Mouse (Mus musculus) embryonic fibroblast, embryonic 13.5 days (primary cell): Measurements from ENCODE around the gene Cdkal1. TPM values are rescaled to one million over a fixed set of nuclear protein-coding genes. Genes with fewer than 3 reads are reported as not detected.

Experiments used
- H3K27ac ChIP-seq: 2 replicates; pipeline ENCODE4 v1.5.1; 2012; ENCODE audit warnings: low read length, control low read depth, inconsistent platforms; ENCODE audit not compliant: insufficient read depth
- H3K4me1 ChIP-seq: 2 replicates; pipeline ENCODE4 v1.6.1; 2011; ENCODE audit warnings: low read length; ENCODE audit not compliant: control insufficient read depth, insufficient read depth
- H3K4me3 ChIP-seq: 2 replicates; pipeline ENCODE4 v1.5.1; 2011; ENCODE audit warnings: mild to moderate bottlenecking, control low read depth, low read length; ENCODE audit not compliant: insufficient read depth
- CTCF ChIP-seq: IDR thresholded peaks from 2 replicates; pipeline ENCODE4 v1.5.1; 2011; ENCODE audit warnings: mild to moderate bottlenecking, control low read depth, low read length, moderate library complexity, borderline replicate concordance; ENCODE audit not compliant: insufficient read depth
- POLR2A ChIP-seq: IDR thresholded peaks from 2 replicates; pipeline ENCODE4 v1.6.1; 2011; ENCODE audit warnings: low read depth, mild to moderate bottlenecking, control low read depth, low read length, moderate library complexity
- polyA plus RNA-seq: library from polyadenylated mRNA; stranded (reverse); fragments of >200 nt; gene quantifications from 2 replicates; pipeline ENCODE4 v1.2.4, GENCODE M21; 2011; ENCODE audit warnings: low read depth; ENCODE audit not compliant: missing spikeins, insufficient read length

The Cdkal1 gene
- polyA plus RNA-seq, 1 experiment = 25.0 TPM

DNA sequence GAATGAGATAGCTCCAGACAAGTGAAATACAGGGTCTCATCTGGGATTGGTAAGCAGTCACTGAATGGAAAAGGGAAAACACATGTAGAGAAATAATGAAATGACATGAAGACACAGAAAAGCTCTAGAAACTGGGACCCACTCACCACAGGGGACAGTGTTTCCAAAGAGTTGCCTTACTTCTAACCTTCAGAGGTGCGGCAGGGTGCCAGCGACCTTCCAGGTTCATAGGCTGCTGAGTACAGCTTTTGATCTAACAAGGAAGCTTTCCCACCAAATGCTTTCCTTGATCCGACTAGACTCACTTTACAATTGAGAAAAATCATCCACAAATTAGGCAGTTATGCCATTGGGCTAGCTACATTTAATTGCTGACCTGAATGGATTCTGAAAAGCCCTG, 507.1 kb downstream of the Cdkal1 start:
- Histone ChIP-seq H3K4me3 (no peak overlapping the region), H3K27ac (no peak overlapping the region), H3K4me1 (no peaks in the 10 kb centered on the region)
- TF ChIP-seq CTCF (no peak), POLR2A (no peak)

DNA sequence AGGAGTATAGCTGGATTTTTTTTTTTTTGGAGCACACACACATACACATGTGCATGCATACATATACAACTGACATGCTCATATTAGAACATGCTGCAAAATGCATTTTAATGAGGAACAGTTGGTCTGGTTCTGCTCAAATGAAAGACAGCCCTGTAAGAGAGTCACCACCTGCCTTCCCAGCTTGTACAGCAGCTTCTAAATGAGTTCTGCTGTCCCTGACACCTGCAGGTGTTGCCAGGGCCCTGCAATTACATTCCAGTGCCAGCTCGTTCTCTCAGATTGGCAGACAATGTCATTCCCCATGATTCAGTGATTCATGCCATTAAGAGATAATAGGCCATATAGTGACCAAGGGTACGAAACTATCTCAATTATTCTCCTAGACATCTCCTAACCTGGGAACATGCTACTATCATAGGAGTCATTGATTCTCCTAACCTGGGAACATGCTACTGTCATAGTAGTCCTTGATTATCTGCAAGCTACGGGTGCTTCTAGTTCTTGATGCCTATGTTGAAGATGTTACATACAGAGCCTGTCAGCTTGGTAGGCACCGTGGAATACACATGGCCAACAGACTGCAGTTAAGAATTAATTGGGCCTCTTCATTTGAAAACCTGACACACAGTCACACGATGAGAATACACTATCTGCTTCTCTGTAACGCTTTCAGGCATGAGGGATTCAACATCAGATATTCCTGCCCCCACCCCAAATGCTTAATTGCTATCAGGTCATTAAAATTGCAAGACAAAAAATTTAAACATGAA, 522.6 kb downstream of the Cdkal1 start:
- no peak overlapping the region for H3K4me3 ChIP-seq
- no peak overlapping the region for H3K27ac ChIP-seq
- no peaks in the 10 kb centered on the region for H3K4me1 ChIP-seq
- TF ChIP-seq CTCF (no peak), POLR2A (no peak)

DNA sequence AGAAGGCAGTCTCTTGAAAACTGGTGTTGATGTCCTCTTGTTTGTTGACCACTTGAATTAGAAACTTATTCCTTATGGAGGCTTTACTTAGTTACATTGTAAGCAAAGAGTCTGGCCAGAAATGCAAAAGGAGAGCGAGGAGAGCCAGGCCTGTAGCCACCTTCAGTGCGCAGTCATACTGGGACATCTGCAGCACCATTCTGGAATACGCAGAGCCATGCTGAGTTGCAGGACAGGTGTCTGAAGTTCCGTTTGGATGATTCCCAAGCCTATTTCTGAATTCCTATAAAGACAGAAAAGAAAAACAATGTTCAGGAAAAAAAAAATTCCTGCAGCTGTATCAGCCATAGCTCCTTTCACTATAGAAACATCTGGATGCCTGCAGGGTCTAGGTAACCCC, 529.5 kb downstream of the Cdkal1 start:
- H3K27ac ChIP-seq = no peak overlapping the region
- TF ChIP-seq CTCF = no peak
- no peak for TF ChIP-seq POLR2A
- no peak overlapping the region for H3K4me3 ChIP-seq
- H3K4me1 ChIP-seq = no peaks in the 10 kb centered on the region

DNA sequence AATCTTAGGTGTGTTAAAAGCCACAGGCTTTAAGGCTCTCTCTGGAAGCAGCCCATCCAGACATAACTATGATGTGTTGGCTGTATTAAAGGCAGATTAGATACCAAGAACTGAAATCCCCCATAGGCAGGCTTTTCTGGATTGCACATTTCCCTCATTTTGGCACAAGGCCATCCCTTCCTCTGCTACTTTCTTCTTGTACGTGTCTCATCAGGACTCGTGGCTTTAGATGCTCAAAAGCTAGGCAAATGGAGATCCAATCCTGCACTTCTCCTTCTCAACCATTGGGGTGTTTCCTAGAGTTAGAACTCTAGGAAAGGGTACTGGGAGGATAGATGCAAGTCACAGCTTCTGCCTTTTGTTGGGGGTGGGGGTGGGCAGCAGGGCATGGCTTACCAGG, 535.1 kb downstream of the Cdkal1 start:
- TF ChIP-seq CTCF = no peak
- no peak for TF ChIP-seq POLR2A
- Histone ChIP-seq H3K27ac (no peak overlapping the region), H3K4me1 (no peaks in the 10 kb centered on the region), H3K4me3 (no peak overlapping the region)

DNA sequence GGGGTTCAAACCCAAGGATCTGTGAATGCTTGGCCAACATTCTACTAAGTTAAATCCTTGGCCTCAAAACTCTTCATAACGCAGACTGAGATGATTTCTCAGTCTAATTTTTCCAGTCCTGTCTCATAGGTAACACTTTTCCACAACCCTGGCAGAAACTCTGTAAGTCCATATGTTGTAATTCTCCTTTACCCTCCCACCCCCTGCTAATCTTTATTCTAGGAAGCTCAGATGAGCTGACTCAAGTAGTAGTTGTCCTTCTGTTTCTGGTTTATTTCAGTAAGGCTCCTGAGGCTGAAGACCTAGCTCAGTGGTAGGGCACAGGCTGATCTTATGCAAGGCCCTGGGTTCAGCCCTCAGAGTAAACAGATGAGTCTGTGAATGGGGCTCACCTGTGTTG, 537.8 kb downstream of the Cdkal1 start:
- Histone ChIP-seq H3K27ac (no peak overlapping the region), H3K4me1 (no peaks in the 10 kb centered on the region)
- TF ChIP-seq CTCF (no peak), POLR2A (no peak)

DNA sequence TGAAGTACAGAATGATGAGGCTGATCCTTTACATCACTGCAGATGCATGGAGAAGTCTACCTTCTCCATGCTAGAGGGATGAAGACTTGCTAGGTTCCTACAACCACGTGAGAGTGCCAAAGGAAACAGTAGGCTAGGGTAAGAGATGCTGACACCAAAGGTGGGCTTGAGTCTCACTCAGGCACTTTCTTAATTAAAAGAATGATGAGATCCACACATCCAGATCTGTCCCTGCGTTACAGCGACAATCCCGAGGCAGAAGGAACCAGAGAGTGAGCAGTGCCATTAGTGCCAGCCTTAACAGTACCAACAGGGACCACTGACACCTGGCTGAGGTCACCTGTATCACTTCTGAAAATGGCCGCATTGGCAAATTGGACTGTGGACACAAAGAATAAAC, 539.2 kb downstream of the Cdkal1 start:
- H3K4me3 ChIP-seq = no peak overlapping the region
- no peak for TF ChIP-seq CTCF
- TF ChIP-seq POLR2A = no peak
- H3K27ac ChIP-seq = no peak overlapping the region
- no peaks in the 10 kb centered on the region for H3K4me1 ChIP-seq

More for the DNA sequence above, 537.8 kb downstream of the Cdkal1 start:
- H3K4me3 ChIP-seq = no peak overlapping the region

DNA sequence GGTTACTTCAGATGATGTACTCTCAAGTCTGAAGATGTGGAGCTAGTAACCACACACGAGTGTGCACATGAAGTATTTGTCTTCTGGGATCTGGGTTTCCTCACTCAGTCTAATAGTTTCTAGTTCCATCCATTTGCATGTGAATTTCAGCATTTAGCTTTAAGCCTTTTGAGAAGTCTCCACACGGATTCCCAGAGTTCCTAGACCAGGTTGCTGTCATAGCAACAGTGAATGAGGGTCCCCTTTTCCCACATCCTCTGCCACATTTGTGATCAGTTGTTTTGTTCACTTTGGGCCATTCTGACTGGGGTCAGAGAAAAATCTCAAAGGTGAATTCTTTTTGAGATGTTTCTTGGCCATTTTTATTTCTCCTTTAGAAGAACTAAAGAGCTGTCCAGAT, 543.4 kb downstream of the Cdkal1 start:
- Histone ChIP-seq H3K27ac (no peak overlapping the region), H3K4me3 (no peak overlapping the region)
- no peak for TF ChIP-seq CTCF
- TF ChIP-seq POLR2A = no peak

DNA sequence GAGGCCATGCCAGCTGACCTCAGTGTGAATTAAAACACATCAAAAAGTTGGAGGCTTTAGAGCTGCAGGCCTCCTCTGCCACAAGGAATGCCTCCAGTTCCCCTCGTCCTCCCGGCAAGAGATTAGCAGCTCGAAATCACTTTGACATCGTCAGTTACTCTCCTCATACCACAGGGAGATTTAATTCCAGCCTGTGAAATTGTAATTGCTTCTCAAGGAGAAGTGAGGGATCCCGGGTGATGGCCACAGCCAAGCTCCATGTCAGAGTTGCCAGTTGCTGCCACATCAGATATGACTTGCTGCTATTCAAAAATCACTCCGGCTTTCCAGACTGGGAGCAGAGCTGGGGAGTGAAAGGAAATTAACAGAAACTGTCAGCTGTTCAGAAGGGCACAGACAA, 548.1 kb downstream of the Cdkal1 start:
- Histone ChIP-seq H3K27ac (no peak overlapping the region), H3K4me1 (no peaks in the 10 kb centered on the region), H3K4me3 (no peak overlapping the region)
- no peak for TF ChIP-seq POLR2A
- TF ChIP-seq CTCF = no peak

More for the DNA sequence above, 543.4 kb downstream of the Cdkal1 start:
- no peaks in the 10 kb centered on the region for H3K4me1 ChIP-seq

DNA sequence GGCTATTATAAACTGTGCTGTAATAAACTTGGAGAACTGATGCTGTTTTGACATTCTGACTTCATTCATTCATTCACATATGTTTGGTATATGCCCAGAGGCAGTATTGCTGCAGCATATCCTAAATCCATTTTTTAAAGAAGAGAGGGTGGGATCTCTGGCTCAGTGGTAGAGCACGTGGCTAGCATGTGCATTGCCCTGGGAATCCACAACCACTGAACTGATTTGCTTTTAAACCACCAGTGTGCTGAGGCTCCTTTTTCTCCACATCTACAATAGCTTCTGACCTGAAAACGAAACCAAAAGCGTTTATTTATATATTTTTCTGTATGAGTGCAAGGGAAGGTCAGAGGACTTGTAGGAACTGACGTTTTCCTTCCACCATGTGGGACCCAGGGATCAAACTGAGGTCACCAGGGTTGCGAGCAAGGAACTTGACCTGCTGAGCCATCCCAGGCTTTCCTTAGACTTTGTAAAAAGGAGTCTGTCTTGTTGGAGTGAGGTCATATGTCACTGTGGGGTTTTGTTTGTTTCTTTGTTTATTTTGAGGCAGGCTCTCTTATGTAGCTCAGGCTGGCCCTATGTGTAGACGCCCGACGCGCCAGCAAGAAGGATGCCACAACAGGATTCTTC, 562.8 kb downstream of the Cdkal1 start:
- no peaks in the 10 kb centered on the region for H3K4me1 ChIP-seq
- no peak overlapping the region for H3K4me3 ChIP-seq
- TF ChIP-seq CTCF = no peak
- TF ChIP-seq POLR2A = no peak
- H3K27ac ChIP-seq = no peak overlapping the region

DNA sequence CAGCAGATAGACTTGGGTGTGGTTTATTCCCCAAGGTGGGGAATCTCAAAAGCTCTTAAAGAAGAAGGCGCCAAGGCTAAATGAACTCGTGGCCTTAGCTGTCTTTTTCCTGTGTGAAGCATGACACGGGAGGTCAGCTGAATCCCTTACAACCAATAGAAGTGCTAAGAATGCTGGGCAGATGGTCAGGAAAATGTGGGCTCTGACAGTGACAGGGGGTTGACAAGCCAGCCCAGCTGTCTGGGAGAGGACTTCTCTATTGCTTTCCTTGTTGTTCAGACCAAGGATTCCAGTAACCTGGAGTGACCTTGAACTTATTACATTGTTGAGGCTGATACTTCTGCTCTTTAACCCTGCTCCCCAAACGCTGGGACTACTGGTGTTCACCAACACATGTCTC, 564.9 kb downstream of the Cdkal1 start:
- TF ChIP-seq POLR2A (no peak), CTCF (no peak)
- Histone ChIP-seq H3K4me3 (no peak overlapping the region), H3K4me1 (no peaks in the 10 kb centered on the region), H3K27ac (no peak overlapping the region)
